Mouse (Mus musculus) kidney, embryonic 14.5 days (tissue): ENCODE results near the gene Spta1. TPM values are rescaled to one million over a fixed set of nuclear protein-coding genes. Genes with fewer than 3 reads are reported as not detected.

ENCODE experiments used
- ATAC-seq: fragments of 200-750 bp; cut with Nextera tagmentation; 2 replicates; pipeline ENCODE4 v1.8.0; 2017; ENCODE audit warnings: moderate number of reproducible peaks, mild to moderate bottlenecking, moderate TSS enrichment, moderate library complexity; ENCODE audit not compliant: low FRiP score, low TSS enrichment
- H3K27ac ChIP-seq: fragments of 300-500 bp; sonication (generic); 2 replicates; pipeline ENCODE4 v1.5.1; 2014; ENCODE audit warnings: low read depth, mild to moderate bottlenecking, low read length, moderate library complexity, mixed read lengths
- H3K27me3 ChIP-seq: fragments of 300-500 bp; sonication (generic); 2 replicates; pipeline ENCODE4 v1.6.1; 2014; ENCODE audit warnings: mild to moderate bottlenecking, low read length; ENCODE audit not compliant: control insufficient read depth, insufficient read depth
- H3K36me3 ChIP-seq: fragments of 300-500 bp; sonication (generic); 2 replicates; pipeline ENCODE4 v1.6.1; 2014; ENCODE audit warnings: low read length, mixed read lengths; ENCODE audit not compliant: control insufficient read depth, insufficient read depth
- H3K4me1 ChIP-seq: fragments of 300-500 bp; sonication (generic); 2 replicates; pipeline ENCODE4 v1.6.1; 2014; ENCODE audit warnings: low read length, mixed read lengths; ENCODE audit not compliant: control insufficient read depth, insufficient read depth
- H3K4me2 ChIP-seq: fragments of 300-500 bp; sonication (generic); replicated peaks from 2 replicates; pipeline ENCODE4 v1.6.1; 2014; ENCODE audit warnings: low read depth, mild to moderate bottlenecking, low read length
- H3K4me3 ChIP-seq: fragments of 300-500 bp; sonication (generic); 2 replicates; pipeline ENCODE4 v1.5.1; 2014; ENCODE audit warnings: mild to moderate bottlenecking, low read length
- H3K9ac ChIP-seq: fragments of 300-500 bp; sonication (generic); 2 replicates; pipeline ENCODE4 v1.6.1; 2014; ENCODE audit warnings: low read depth, mild to moderate bottlenecking, low read length, moderate library complexity
- H3K9me3 ChIP-seq: fragments of 300-500 bp; sonication (generic); 2 replicates; pipeline ENCODE4 v1.6.1; 2016; ENCODE audit warnings: low read length; ENCODE audit not compliant: control insufficient read depth
- WGBS: fragments of 180-500 bp; shearing (Covaris S2); extraction: QIAGEN DNeasy Blood & Tissue Kit; methylation state at CpG from one replicate; pipeline ENCODE4 v1.1.7; 2014; 5-methylcytosine and 5-hydroxymethylcytosine counted together
- polyA plus RNA-seq: library from polyadenylated mRNA; unstranded; fragments of >200 nt; fragmentation: Nextera tagmentation; extraction: Ambion mirVana; gene quantifications from 2 replicates; pipeline ENCODE4 v1.2.1, GENCODE M21; 2014

Gene Spta1
- polyA plus RNA-seq: 0.19 and 0.39 TPM in 2 replicates

DNA sequence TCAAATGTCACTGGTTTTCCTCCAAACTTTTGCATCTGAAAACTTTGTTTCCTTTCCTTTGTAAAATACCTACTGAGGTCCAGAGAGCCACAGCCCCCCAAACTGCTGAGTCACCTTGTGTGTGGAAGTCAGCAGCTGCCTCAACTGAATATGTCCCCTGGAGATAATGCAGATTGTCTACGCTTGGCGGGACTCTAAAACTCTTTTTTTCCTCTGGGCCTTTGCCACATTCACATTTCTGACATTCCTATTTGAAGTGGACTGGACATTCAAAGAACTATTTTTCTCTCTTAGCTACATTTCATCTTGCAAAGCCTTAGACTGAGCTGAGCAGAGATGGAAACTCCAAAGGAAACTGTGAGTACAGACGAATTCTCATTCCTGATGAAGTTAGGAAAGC, at the start of gene Spta1:
Spta1 (plus strand) TSS at position 172 of the 400 bp plus-strand sequence.
- no peak within 1 kb of the TSS for H3K4me3 ChIP-seq
- ATAC-seq: no peak
- H3K4me1 ChIP-seq: no peaks in the 10 kb centered on the region
- no peaks in the 10 kb centered on the region for H3K27me3 ChIP-seq
- no peaks in the 10 kb centered on the region for H3K36me3 ChIP-seq
- H3K4me2 ChIP-seq: no peak within 1 kb of the TSS
- H3K9ac ChIP-seq: no peak within 1 kb of the TSS
- 59% methylated on average over 3 of the region's 3 CpGs for WGBS
- no peaks in the 10 kb centered on the region for H3K9me3 ChIP-seq
- no peak within 1 kb of the TSS for H3K27ac ChIP-seq

DNA sequence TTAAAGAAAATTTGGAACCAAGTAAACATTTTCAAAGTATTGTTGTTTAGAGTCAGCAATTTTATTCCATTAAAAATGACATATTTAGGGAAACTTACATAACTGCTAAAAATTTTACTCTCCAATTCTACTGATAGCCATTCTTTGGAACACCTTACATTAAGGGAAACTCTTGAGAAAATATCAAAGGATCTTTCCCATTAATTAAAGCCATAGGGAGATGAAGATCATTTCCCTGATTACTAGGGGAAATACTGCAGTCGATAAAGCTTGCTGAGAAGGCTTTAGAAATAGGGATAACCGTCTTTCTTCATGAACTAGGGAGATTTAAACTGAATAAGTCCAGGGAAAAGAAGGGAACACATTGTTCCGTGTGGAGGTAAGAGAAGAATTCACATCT, 41.4 kb upstream of the Spta1 start, which contains the start of gene Olfr424:
Olfr424 (plus strand) TSS at position 301 of the 400 bp plus-strand sequence.
- H3K4me2 ChIP-seq: no peak within 1 kb of the TSS
- no peak within 1 kb of the TSS for H3K4me3 ChIP-seq
- H3K4me1 ChIP-seq: no peaks in the 10 kb centered on the region
- no peaks in the 10 kb centered on the region for H3K36me3 ChIP-seq
- 81% methylated on average over 3 of the region's 3 CpGs for WGBS
- ATAC-seq: no peak
- no peak within 1 kb of the TSS for H3K27ac ChIP-seq
- no peak within 1 kb of the TSS for H3K9ac ChIP-seq
- H3K9me3 ChIP-seq: no peaks in the 10 kb centered on the region
- H3K27me3 ChIP-seq: no peaks in the 10 kb centered on the region

DNA sequence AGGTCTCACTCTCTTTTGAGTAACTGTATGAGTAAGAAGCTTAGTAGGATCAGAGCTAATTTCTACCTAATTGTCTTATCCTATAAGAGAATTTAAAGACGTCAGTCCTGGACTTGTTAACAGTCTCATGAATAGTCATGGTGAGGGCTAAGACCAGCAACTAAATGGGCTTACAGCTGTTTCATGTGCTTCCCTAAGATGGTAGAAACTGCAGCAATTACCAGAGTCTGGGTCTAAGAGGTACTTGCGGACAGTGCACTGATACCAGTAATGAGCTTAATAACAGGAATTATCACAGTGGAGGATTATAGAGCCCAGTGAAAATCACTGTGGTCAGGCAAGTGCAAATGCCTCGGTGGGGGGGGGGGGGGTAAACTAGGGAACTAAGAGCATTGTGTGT, 40.6 kb upstream of the Spta1 start:
- 84% methylated on average over 3 of the region's 3 CpGs for WGBS
- H3K27ac ChIP-seq: no peak overlapping the region
- no peaks in the 10 kb centered on the region for H3K4me1 ChIP-seq
- H3K36me3 ChIP-seq: no peaks in the 10 kb centered on the region
- no peaks in the 10 kb centered on the region for H3K27me3 ChIP-seq
- no peaks in the 10 kb centered on the region for H3K9me3 ChIP-seq
- no peak overlapping the region for H3K4me2 ChIP-seq
- H3K4me3 ChIP-seq: no peak overlapping the region
- H3K9ac ChIP-seq: no peak overlapping the region
- ATAC-seq: no peak

DNA sequence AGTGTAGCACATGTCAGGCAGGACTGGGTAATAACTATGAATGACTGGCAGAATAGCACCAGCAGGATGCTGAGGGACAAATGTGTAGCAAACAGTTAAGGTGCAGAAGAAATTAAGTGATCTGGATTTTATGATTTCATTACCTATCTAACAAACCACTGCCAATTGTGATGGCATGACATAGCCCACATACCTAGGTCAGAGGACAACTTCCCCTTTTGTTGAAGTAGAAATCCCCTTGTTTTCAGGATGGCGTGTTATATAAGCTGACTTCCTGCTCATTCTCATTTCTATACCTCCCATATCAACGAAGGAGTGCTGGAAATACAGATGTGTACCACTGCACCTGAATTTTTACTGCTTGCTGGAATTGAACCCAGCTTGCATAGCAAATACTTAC, 31.2 kb upstream of the Spta1 start:
- Histone ChIP-seq H3K4me3 (no peak overlapping the region), H3K27ac (no peak overlapping the region), H3K27me3 (no peaks in the 10 kb centered on the region), H3K36me3 (no peaks in the 10 kb centered on the region), H3K9ac (no peak overlapping the region), H3K4me2 (no peak overlapping the region), H3K4me1 (no peaks in the 10 kb centered on the region), H3K9me3 (no peaks in the 10 kb centered on the region)
- WGBS: 78% methylated on average over 2 of the region's 2 CpGs
- no peak for ATAC-seq

DNA sequence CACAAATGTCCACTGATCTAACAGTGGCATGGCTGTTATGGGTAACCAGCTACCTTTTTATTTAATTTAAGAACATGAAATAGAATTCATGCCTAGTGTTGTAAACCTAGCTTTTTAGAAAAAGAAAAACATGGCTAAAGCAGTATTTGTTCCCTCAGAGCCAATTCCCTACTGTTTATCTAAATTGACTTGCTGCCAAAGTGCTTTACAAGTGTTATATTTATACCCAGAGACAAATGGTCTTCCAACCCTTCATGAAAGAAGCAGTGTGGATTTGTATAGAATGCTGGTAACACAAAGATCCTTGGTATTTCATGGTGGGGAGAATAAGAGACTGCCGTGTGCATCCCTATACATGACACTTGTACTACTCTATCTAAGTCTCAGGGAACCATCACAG, 25.9 kb upstream of the Spta1 start:
- ATAC-seq: no peak

DNA sequence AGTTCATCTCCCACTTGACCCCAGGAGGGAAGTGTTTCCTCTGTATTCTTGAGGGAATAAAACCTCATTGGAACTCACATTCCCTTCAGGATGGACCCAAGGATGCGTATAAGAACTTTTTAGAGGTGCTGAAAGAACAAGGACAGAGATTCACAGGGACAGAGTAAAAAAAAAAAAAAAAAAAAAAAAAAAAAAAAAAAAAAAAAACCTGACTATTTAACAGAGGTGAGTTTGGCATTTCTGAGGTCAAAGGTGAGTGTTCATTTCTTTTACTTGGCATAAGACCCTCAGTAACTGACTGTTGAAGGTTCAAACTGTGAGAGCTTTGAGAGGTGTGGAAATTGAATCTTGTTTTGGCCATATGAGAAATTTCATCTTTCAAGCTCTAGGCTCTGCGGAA, 23.3 kb upstream of the Spta1 start:
- Histone ChIP-seq H3K27ac (no peak overlapping the region), H3K9ac (no peak overlapping the region), H3K9me3 (no peaks in the 10 kb centered on the region), H3K36me3 (no peaks in the 10 kb centered on the region), H3K27me3 (no peaks in the 10 kb centered on the region), H3K4me3 (no peak overlapping the region), H3K4me1 (no peaks in the 10 kb centered on the region), H3K4me2 (no peak overlapping the region)
- no peak for ATAC-seq
- 84% methylated on average over 2 of the region's 2 CpGs for WGBS

More for the DNA sequence above, 25.9 kb upstream of the Spta1 start:
- H3K36me3 ChIP-seq: no peaks in the 10 kb centered on the region
- no peak overlapping the region for H3K4me2 ChIP-seq
- no peaks in the 10 kb centered on the region for H3K27me3 ChIP-seq
- H3K27ac ChIP-seq: no peak overlapping the region
- no peaks in the 10 kb centered on the region for H3K4me1 ChIP-seq
- H3K9me3 ChIP-seq: no peaks in the 10 kb centered on the region
- H3K9ac ChIP-seq: no peak overlapping the region
- H3K4me3 ChIP-seq: no peak overlapping the region
- WGBS: 95% methylated on average over 1 of the region's 1 CpGs

DNA sequence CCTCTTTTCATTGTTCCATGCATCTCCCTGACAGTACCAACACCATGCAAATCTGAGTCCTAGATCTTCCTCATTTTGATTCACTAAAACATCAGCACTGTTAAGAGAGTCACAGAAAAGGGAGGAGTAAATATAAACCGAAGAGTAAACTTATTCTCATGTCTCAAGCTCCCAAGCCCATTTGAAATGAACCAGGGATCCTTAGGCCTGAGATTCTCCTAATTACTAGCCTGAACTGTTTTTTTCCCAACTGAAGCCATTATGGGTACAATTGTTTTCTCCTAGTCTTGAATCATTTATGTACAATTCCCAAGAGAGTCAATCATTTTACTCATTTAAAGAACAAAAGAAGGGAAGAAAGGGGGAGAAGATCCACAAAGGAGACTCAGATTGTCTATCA, 17.2 kb upstream of the Spta1 start, which contains the start of gene Olfr420:
Olfr420 (plus strand) TSS at position 301 of the 400 bp plus-strand sequence.
- Histone ChIP-seq H3K4me2 (no peak within 1 kb of the TSS), H3K36me3 (no peaks in the 10 kb centered on the region), H3K9ac (no peak within 1 kb of the TSS), H3K4me3 (no peak within 1 kb of the TSS), H3K9me3 (no peaks in the 10 kb centered on the region), H3K27me3 (no peaks in the 10 kb centered on the region), H3K4me1 (no peaks in the 10 kb centered on the region), H3K27ac (no peak within 1 kb of the TSS)
- ATAC-seq: no peak
- 86% methylated on average over 1 of the region's 1 CpGs for WGBS

DNA sequence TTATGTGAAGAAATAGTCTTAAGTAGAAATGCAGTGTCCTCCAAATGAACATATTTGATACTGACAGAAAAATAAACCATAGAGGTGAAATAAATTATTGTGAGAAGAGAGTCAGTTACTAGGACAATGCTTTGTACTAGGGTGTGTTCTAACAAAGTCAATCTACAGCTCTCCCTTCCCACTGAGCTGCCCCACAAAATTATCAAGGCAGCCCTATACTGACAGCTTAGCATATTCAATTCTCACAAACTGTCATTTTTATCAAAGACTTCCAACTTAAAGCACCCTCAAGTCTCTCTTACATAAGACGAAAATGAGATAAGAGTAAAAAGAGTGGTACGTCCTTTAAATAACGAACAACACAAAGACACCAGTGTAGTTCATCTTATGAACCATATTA, 15.0 kb upstream of the Spta1 start:
- H3K9me3 ChIP-seq: no peaks in the 10 kb centered on the region
- H3K27me3 ChIP-seq: no peaks in the 10 kb centered on the region
- H3K36me3 ChIP-seq: no peaks in the 10 kb centered on the region
- ATAC-seq: no peak
- H3K4me2 ChIP-seq: no peak overlapping the region
- no peak overlapping the region for H3K27ac ChIP-seq
- H3K4me3 ChIP-seq: no peak overlapping the region
- H3K4me1 ChIP-seq: no peaks in the 10 kb centered on the region
- WGBS: 91% methylated on average over 3 of the region's 3 CpGs
- no peak overlapping the region for H3K9ac ChIP-seq

DNA sequence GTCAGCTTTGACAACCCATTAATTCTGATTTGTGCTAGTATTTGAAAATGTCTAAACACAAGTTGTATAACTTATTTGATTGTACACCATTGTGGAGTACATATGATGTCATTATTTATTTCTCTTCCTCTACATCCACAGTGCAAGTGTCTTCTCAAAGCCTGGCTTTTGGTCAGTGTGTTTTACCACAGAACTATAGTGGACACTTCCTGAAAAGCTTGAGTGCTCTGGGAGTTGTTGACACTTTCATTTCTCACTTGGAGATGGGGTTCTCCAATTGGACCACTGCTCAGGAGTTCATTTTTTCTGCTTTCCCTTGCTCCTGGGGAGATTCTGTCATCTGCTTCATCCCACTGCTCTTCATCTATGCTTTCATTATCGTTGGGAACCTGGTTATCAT, 14.1 kb upstream of the Spta1 start:
- Histone ChIP-seq H3K36me3 (no peaks in the 10 kb centered on the region), H3K4me2 (no peak overlapping the region), H3K9me3 (no peaks in the 10 kb centered on the region), H3K27ac (no peak overlapping the region), H3K4me3 (no peak overlapping the region), H3K9ac (no peak overlapping the region), H3K4me1 (no peaks in the 10 kb centered on the region), H3K27me3 (no peaks in the 10 kb centered on the region)
- ATAC-seq: no peak
- WGBS: 91% methylated on average over 1 of the region's 1 CpGs
